Mouse (Mus musculus) kidney, adult 9 months (tissue): Measurements from ENCODE around the gene Acer3.

ENCODE experiments used
- DNase-seq: peaks from one replicate; pipeline ENCODE4 v3.0.0; 2022

Gene Acer3

DNA sequence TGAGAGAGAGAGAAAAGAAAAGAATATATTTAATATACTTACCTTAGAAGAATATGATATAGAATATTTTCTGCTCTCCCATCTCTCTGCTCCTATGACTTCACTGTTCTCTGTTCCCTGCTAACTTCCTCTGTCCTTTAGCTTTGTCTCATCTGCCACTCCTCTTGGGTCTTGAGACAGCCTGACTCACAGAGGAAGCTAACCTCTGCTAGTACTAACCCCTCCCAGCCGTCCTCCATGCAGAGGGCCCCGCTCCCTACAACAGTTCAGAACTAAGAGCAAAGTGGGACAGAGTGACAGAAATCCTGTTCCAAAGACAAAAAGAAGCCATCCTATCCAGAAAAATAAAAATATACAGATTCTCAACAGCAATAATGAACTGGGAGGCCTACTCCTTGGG is at the start of gene Acer3:
Gene Acer3 (minus strand): TSS at position 126 of the 400 bp plus-strand sequence.
- no peak for DNase-seq

DNA sequence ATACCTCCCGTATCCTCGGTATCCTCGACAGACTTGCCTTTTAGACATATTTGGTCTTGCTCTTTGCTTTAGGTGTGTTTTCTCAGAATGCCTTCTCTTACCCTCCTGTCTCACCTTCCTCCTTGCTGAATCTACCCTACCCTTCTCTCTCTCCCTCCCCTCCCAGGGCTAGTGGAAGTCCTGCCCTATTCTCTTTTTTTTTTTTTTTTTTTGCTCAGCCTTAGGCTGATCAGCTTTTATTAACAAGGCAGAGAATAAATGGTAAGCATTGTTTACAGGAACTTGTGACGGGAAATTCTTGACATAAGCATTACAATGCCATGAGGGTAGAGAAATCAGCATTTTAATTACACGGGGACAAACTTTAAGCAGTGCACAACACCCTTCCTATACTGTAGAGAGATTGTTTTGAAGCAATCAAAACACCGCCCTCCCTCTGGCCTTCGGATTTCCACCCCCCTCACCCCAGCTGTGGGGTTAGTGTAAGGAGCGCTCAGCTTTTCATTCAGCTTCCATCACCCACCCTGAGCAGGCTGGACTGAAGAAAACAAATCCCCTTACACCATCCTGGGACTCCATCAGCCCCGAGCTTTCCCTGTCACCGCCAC is 48.9 kb upstream of the Acer3 start:
- no peak for DNase-seq

DNA sequence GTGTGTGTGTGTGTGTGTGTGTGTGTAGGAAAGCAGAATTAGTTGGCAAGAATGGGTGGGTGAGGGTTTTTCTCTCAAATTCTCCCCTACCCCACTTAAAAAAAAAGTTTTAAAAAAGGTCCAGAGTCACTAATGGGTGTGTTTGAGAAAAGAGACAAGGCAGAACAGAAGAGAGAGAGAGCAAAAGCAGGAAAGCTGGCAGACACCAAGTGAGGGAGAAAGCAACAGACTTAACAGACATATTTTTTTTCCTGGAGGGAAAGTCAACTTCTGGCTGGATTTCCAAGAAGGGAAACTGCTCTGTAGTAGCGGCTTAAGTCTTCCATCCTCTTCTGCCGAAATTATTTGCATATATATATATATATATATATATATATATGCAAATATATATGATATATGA is 40.7 kb upstream of the Acer3 start:
- DNase-seq = no peak

DNA sequence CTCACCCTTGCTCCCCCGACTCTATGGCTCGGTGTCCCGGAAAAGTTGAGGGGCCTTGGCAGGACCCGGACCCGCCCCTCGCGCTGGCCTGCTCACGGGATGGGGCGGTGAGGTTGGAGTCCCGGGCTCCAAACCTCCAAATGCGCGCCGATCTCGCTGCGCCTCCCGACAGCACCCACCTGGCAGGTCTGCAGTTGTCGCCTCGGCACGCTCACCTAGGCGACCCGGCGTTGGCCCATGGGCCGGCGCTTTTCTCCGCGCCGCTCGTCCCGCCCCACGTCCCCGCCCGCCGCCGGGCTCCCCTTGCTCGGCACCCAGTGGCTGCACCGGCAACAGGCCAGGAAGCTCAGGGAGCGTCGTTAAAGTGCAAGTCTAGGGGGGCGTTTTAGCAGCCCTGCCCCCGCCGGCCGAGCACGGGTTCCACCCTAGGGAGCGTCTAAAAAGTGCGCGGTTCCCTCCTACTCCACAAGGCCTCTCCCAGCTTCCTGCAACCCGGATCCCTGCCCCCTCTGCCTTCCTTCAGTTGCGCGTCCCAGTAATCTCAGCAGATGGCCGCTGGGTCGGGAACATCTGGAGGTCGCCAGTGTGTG is 40.1 kb upstream of the Acer3 start, which contains the start of gene Tsku:
Gene Tsku (minus strand): TSS at position 266 of the 590 bp plus-strand sequence.
- DNase-seq = peak; percentile 93

DNA sequence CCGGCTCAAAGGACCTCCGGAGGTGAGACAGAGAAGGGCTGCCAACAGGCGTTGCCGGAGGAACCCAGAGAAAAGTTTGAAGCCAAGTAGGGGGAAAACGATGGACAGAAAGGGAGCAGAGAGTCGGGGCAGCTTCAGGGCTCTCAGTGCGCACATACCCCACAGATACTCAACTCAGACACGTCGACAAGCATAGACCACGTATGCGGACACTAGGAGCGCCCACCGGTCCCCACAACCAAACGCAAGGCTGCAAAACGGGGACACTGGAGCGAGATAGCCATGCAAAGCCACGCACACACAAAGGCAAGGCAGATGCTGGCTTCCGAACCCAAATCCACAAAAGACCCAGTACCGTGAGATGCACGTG is 39.6 kb upstream of the Acer3 start:
- DNase-seq = no peak

DNA sequence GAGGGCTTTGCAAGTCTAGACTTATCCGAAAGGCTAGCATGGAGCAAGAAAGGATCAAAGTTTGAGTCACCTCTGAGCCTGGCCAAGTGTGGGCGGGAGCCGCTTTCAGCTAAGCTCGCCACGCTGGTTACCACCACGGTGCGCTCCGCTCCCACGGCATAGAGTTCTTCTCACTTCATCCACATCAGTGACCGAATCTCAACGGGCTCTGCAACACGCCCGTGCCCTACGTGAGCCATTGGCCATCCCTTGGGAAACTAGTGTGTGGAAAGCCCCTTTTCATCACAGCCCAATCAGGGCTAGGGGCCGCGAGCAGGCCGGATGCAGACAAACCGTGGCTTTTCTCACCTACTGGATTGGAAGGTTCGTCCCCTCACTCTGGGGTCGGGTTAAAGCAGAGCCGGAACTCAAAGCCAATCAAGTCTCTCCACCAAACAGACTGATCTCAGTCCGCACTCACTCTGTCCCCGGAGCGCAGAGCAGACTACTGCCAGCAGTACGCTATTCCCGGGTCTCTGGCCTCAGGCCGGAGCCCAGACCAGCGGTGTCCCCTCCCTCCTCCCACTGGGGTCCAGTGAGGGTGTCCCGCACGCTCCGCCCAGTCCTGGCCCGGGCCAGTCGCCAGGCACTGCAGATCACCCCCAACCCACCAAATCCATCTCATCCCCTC is 39.1 kb upstream of the Acer3 start:
- peak; percentile 74 for DNase-seq

DNA sequence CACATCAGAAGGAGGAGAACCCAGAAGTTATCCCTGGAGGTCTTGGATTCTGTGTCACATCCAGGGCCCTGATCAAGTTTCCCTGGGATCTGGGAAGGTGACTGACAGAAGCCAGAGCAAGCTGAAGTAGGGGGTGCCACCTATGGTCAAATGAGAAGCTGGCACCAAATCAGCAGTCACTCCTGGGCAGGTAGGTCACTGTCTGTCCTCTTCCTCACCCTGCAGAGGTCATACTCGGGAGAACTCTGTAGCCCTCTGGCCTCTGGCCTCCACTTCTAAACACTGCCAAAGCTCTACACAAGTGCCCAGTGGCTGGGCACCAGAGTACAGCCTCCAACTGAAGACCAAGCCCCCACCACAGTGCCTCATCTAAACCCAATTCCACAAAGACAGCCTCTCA is 37.0 kb upstream of the Acer3 start:
- peak; percentile 64 for DNase-seq

DNA sequence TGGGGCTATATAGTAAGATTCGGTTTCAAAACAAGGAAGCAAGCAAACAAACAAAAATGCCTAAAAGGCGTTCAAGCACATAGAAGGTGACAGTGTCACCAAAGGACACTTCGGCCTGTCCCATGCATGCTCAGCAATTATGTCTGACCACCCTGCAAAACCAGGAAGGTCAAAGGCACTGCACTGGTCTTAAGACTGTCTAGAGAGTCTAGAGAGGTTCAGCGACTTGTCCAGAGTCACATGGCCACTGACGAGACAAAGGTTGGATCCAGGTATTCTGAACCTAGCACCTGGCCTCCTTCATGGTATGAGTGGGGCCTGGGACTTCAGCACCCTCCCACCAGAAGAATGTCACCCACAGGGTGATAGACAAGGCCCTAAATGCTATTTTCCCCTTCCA is 36.3 kb upstream of the Acer3 start:
- DNase-seq = no peak

DNA sequence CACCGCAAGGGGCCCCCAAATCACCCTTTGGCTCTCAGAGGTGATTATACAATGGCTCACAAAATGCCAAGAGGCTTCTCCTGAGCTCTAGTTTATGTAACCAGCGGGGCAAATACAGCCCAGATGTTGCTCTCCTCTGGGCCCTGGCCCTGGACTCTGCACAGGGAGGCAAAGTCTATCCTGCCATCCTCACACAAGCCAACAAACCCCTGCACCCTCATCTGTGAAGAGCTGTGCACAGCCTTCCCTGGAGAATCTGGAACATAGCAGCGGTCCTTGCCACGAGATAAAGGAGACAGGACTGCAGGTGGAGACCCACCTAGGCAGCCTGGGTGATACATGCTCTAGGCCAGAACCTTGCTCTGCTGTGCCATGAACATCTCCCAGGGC is 33.9 kb upstream of the Acer3 start:
- peak; percentile 95 for DNase-seq

DNA sequence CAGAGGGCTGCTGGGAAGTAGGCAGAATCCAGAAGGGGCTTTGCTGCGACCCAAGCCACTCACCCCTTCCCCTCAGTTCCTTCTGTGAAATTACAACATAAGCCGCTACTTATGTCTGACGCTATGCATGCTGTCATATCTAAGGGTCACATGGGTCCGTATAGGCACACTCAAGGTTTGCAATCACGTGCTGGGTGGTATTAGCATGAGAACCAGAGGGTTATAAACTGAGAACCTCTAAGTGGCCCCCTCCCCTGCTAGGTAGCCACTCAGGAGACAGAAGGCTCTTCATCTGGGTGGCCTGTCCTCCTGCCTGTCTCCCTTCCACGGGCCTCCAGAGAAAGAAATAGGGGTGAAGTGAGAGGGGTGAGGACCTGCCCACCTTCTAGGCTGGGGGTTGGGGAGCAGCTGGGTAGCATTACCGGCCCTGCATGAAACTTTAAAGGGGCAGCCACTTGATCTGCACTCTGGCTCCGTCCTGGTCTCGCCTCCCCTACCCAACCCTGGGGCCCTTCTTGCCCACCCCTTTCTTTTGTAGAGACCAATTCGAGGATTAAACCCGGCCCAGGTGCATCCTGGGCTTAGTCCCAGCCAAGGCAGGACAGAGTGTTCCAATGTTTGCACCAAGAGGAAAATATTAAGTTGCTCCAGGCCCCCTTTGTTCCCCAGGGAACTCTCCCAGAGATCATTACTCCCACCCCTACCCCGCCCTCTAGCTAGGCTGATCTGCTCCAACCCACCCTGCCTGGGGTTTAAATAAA is 33.3 kb upstream of the Acer3 start:
- no peak for DNase-seq

DNA sequence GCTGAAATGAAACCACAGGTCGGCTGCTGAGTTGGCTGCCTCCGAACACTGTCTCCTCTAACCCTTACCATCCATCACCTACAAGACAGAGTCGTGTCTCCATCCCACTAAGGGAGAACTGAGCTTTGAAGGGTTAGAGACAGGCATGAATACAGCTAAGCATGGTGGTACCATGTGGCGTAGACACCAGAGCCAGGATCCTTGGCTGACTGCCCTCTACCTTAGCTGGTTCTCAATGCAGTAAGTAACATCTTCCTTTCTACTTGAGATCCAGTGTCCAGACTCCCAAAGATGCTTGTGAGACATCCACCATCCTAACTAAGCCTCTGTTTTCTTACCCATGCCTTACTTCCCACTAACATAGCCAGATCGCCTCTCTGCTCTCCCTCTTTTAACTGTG is 32.6 kb upstream of the Acer3 start:
- no peak for DNase-seq

DNA sequence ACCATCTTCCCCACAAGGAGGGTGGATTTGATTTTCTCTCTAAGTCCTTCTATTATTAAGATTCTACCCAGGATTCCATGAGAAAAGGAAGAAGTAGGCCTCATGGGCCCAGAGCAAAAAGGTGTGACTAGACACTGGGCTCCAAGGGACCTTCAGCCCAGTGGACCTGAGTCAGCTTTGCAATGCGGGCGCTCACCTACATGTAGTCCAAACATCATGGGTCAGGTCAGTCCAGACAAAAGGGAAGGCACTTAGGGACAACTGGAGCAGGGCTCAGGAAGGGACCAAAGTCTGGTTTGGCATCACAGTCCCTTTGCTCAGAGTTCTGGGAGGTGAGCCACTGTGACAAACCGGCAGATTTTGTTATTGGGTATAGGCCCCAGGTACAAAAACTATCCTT is 30.5 kb upstream of the Acer3 start:
- DNase-seq = peak; percentile 71

DNA sequence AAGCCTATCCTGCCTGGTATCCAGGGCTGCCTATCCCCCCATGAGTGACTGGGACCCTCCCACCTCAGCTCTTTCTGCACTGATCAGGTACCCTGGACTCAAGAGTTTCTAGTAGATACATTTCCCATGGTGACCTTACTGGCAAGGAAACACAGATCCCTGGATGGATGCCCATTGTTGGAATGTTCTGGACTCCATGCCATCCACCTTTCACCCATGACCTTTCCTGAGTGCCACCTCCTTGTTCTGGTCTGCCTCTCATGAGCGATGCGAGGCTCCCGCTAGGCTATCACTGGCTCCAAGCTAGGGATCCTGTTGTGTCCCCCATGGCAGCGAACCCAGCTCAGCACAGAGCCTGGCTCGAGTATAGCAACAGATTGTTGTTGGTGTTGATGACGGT is 28.8 kb upstream of the Acer3 start:
- peak; percentile 69 for DNase-seq

DNA sequence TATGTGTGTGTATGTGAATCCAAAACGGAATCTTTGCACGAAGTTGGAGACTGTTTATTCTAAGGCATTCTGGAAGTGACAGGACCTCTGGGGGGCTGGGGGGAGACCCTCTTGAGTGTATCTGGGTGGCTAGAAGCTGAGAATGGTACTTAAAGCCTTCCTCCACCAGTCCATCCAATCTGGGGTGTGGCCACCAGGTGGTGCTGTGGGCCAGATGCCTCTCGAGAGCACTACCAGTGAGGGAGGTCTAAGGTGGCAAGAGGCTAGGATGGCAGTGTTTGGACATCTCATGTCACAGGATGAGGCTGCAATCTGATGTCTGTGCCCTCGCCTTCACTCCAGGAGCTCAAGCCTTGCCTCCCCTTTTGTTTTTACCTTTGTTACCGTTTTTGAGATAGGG is 28.1 kb upstream of the Acer3 start:
- peak; percentile 87 for DNase-seq

DNA sequence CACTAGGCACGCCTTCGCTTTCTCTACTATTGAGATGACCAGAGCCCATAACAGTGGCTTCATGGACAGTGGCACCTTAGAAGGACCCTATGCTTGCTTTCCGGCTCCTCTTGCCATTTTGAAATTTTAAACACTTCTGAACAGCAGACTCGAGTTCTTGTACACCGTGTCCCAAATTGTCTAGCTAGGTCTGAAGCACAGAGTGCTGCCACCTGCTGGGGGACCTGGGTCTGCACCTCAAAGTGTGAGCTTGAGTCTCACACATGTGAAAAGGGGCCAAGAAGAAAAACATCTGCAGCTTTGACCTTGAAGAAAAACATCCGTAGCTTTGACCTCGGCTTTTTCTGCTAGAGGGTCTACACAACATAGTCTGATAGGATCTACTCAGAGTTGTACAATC is 27.0 kb upstream of the Acer3 start:
- DNase-seq = peak; percentile 70

DNA sequence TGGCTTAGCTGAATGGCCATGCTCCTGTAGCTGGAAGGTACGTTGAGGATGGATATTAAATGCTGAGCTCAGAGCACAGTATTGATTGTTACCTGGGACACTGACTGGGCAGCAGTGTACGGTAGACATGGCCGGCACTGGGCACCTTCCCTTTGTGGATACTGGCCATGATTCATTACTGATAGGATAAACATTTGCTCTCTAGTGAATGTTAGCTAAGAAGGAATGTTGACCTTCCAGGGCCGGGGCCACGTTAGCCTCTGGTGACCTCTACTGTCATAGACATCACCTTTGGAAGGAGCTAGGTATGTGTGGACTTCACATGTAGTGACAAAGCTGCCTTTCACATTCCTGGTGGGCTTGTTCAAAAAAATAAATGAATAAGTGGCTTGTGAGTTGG is 26.5 kb upstream of the Acer3 start:
- no peak for DNase-seq

DNA sequence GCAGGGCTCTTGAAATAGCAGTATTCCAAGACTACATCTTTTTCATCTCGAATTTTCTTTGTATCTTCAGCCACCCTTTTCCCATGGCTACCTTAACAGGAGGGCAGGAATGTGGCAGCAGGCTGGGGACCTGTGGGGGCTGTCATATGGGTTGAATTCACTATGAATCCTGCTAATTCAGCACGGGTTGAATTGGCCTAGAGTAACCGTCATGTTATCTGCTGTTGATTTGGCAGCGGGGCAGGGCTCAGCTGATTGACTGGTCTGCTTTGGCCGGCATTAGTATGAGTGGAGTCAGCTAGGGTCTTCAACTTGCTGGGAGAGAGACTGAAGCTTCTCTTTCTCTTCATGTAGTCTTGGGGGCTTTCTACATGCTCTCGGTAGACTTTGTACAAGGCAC is 24.0 kb upstream of the Acer3 start:
- DNase-seq = no peak

DNA sequence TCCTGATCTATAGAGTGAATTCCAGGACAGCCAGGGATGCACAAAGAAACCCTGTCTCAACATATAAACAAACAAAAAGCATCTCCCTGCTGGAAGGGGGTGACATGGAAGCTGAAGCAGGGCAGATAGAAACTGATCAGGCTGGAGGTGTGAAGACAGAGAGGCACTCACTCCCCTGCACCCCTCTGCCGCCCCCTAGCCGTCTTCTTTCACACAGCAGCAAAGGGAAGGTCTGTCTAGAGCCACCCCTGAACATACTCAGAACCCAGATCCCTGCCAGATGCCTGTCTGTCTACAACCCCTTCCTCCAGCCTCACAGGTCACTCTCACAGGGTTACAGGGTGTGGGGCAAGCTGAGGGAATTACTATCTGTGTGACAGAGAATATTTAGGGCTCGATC is 23.4 kb upstream of the Acer3 start:
- no peak for DNase-seq

DNA sequence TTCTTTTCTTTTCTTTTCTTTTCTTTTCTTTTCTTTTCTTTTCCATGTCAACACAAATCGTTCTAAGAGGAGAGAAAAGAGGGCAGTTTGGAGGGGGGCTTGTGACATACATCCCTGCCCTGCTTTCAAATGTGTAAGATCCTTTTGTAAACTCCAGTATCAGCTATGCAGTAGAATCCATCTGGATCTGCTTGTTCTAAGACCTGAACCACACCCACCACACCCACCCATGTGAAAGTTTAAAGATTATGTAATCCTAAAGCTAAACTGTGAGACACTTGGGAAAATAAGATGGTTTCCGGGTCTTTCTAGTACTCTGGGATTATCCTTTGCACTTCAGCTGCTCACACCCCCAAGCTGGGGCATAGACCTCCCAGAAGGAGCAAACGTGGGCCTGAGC is 21.2 kb upstream of the Acer3 start:
- no peak for DNase-seq

DNA sequence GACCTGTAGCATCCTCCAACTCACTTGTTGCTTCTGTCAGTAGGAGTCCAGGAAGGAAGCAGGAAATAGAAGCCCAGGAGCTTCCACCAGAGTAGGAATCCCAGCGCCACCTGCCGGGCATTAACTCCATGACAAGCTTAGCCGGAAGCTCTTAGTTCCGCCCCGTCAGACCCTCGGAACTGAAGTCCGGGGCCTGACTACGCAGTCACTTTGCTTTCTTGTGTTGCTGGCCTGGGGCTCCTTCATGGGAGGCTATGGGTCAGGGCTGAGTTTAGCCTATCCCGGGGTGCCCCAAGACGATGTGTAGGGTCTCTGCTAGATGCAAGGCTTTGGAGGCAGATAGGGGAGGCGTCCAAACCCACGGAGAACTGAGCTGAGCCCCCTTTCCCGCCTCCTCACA is 20.5 kb upstream of the Acer3 start:
- peak; percentile 88 for DNase-seq

DNA sequence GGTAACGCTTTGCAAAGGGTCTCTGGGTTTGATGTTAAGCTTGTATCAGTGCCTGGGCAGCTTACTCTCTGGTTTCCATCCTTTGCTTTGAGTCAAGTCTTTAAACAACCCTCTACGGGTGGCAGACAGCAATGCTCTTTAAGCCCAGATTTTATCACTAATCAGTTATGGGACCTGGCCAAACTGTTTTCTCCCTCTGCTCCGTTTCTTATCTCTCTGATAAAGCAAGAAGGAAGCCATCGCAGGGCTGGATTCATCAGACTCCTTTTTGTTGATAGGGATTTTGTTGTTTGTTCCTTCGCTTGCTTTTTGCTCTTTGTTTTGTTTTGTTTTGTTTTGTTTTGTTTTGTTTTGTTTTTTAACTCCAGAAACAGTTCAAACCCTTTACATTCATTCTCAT is 19.3 kb upstream of the Acer3 start:
- DNase-seq = no peak

DNA sequence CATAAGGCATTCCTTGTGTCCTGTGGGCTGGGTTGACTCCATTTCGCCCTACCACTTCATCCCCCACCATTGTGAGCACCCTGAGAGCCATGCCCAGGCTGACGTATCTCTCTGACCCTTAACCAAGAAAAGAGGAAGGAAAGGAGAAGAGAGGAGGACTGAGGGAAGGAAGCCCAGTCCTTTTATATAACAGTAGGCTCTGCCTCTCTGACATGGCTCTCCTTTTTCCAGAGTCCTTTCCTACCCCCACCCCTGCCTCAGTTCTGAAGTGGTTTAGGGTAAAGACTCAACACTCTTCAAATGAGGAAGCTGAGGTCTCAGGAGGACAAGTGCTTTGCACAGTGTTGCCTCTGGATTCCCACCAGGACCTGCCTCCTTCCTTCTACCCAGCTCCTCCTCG is 13.0 kb upstream of the Acer3 start:
- DNase-seq = no peak

DNA sequence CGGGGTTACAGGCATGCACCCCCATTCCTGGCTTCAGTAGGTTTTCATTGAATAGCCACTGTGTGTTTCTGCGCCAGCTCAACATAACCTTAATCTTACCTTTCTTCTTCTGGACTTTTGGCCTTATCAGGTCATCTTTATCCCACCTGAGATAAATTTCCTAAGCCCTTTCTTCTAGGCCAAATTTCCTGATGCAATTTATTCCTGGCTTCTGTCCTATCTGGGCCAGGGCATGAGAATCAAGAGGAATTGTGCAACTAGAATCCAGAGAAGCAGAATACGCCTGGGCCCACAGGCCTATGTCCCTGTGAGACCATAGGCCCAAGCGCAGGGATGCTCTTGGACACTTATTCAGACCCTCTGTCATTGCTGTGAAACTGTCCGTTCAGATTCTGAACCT is 12.5 kb upstream of the Acer3 start:
- DNase-seq = no peak
